Mouse (Mus musculus): ENCODE measurements at regions not wholly inside any gene's neighbourhood (a gene's known extent, or its start where the extent isn't known, plus 50 kb on each side); places are given as distances from the start of the nearest gene placed in this dataset.

GRCm38 (mm10) chr13:84345791-84346511, 123.9 kb downstream of the Tmem161b start:
- no peak for DNase-seq (ENCODE audit: low spot score)

- DNase-seq (ENCODE audit: low spot score) = no peak
These were observed 124.5 kb downstream of the Tmem161b start for GRCm38 (mm10) chr13:84346569-84346968.

- no peak for DNase-seq (ENCODE audit: low spot score)
These were observed 125.3 kb downstream of the Tmem161b start for GRCm38 (mm10) chr13:84347181-84347913.

GRCm38 (mm10) chr13:84347914-84348700, 126.0 kb downstream of the Tmem161b start:
- DNase-seq (ENCODE audit: low spot score) = peak; percentile 94

- no peak for DNase-seq (ENCODE audit: low spot score)
These were observed 126.5 kb downstream of the Tmem161b start for GRCm38 (mm10) chr13:84348701-84348975.

- DNase-seq (ENCODE audit: low spot score) = no peak
These were observed 127.1 kb downstream of the Tmem161b start for GRCm38 (mm10) chr13:84349001-84349720.

GRCm38 (mm10) chr13:84349721-84350040, 127.6 kb downstream of the Tmem161b start:
- DNase-seq (ENCODE audit: low spot score) = no peak

GRCm38 (mm10) chr13:84350791-84351190, 128.7 kb downstream of the Tmem161b start:
- DNase-seq (ENCODE audit: low spot score) = no peak

- no peak for DNase-seq (ENCODE audit: low spot score)
These were observed 134.4 kb downstream of the Tmem161b start for GRCm38 (mm10) chr13:84356455-84356854.

GRCm38 (mm10) chr13:84360536-84360935, 138.4 kb downstream of the Tmem161b start:
- DNase-seq (ENCODE audit: low spot score) = no peak

- no peak for DNase-seq (ENCODE audit: low spot score)
These were observed 142.0 kb downstream of the Tmem161b start for GRCm38 (mm10) chr13:84364069-84364468.

- no peak for DNase-seq (ENCODE audit: low spot score)
These were observed 143.4 kb downstream of the Tmem161b start for GRCm38 (mm10) chr13:84365503-84365902.

- DNase-seq (ENCODE audit: low spot score) = no peak
These were observed 143.9 kb downstream of the Tmem161b start for GRCm38 (mm10) chr13:84366017-84366416.

GRCm38 (mm10) chr13:84366839-84367238, 144.7 kb downstream of the Tmem161b start:
- DNase-seq (ENCODE audit: low spot score) = no peak

- DNase-seq (ENCODE audit: low spot score) = no peak
These were observed 146.1 kb downstream of the Tmem161b start for GRCm38 (mm10) chr13:84368225-84368624.

- no peak for DNase-seq (ENCODE audit: low spot score)
These were observed 152.7 kb downstream of the Tmem161b start for GRCm38 (mm10) chr13:84374711-84375257.

GRCm38 (mm10) chr13:84375941-84376340, 153.8 kb downstream of the Tmem161b start:
- DNase-seq (ENCODE audit: low spot score) = no peak

GRCm38 (mm10) chr13:84378553-84379332, 156.6 kb downstream of the Tmem161b start:
- no peak for DNase-seq (ENCODE audit: low spot score)

GRCm38 (mm10) chr13:84391554-84391953, 169.5 kb downstream of the Tmem161b start:
- no peak for DNase-seq (ENCODE audit: low spot score)

GRCm38 (mm10) chr13:84398476-84399344, 176.6 kb downstream of the Tmem161b start:
- DNase-seq (ENCODE audit: low spot score) = no peak
